ENCODE assay signal across 8 mouse cellular contexts in genomic region chr13:23552962-23553361, GRCm38 (mm10). TPM values are rescaled to one million over a fixed set of nuclear protein-coding genes. Genes with fewer than 3 reads are reported as not detected.
DNase-seq lines count a peak whose midpoint lies in the region; ATAC-seq and TF ChIP-seq lines count a peak whose summit lies in the region.

Gene Hist1h1d, plus strand, starts transcription at chr13:23553262.

- no peak within 1 kb of the TSS for H3K9ac ChIP-seq in intestine, embryonic 15.5 days
- no peak within 1 kb of the TSS for H3K9ac ChIP-seq in neural tube, embryonic 12.5 days

- H3K4me3 ChIP-seq in left cerebral cortex, adult 2 months = no peak within 1 kb of the TSS
- no peak within 1 kb of the TSS for H3K4me3 ChIP-seq in intestine, embryonic 15.5 days (replicated peaks)
- no peak within 1 kb of the TSS for H3K4me3 ChIP-seq in neural tube, embryonic 12.5 days

- no peak for DNase-seq in left cerebral cortex, adult 2 months (ENCODE audit: extremely low spot score in 1 of 2, low spot score in 2 of 2)
- DNase-seq in left cerebral cortex, postnatal 36 days (ENCODE audit: low spot score in 2 of 2) = no peak
- no peak for DNase-seq in kidney, postnatal 14 days
- no peak for DNase-seq in embryo, embryonic 9.5 days (ENCODE audit: extremely low spot score)
- DNase-seq in left cerebral cortex, adult 8-10 months (ENCODE audit: low spot score in 2 of 2) = no peak

- no peaks in the 10 kb centered on the region for H3K36me3 ChIP-seq in intestine, embryonic 15.5 days
- H3K36me3 ChIP-seq in neural tube, embryonic 12.5 days = no peaks in the 10 kb centered on the region

- H3K4me1 ChIP-seq in intestine, embryonic 15.5 days (replicated peaks) = peaks cover 3% of the 10 kb centered on the region
- peaks cover 12% of the 10 kb centered on the region; the same call in 1 of the 2 replicates for H3K4me1 ChIP-seq in neural tube, embryonic 12.5 days

- no peak for TF ChIP-seq CTCF in left cerebral cortex, adult 2 months (IDR thresholded peaks at IDR 0.05)

- H3K27me3 ChIP-seq in intestine, embryonic 15.5 days (replicated peaks) = no peaks in the 10 kb centered on the region
- no peaks in the 10 kb centered on the region for H3K27me3 ChIP-seq in neural tube, embryonic 12.5 days (replicated peaks)

- peak within 1 kb of the TSS; percentile 61; the same call in 1 of the 2 replicates for H3K4me2 ChIP-seq in intestine, embryonic 15.5 days (replicated peaks)
- H3K4me2 ChIP-seq in neural tube, embryonic 12.5 days (replicated peaks) = peak within 1 kb of the TSS; percentile 98; the same call in 1 of the 2 replicates

- H3K27ac ChIP-seq in left cerebral cortex, adult 2 months = peak within 1 kb of the TSS; percentile 70; the same call in 1 of the 2 replicates
- peak within 1 kb of the TSS; percentile 98 for H3K27ac ChIP-seq in intestine, embryonic 15.5 days
- H3K27ac ChIP-seq in neural tube, embryonic 12.5 days = no peak within 1 kb of the TSS; the same call in 1 of the 2 replicates

- no peak for ATAC-seq in erythroblast, adult 5-6 weeks (replicated peaks; ENCODE audit: low FRiP score, poor library complexity, severe bottlenecking)
- ATAC-seq in intestine, embryonic 15.5 days = no peak
- ATAC-seq in neural tube, embryonic 12.5 days (ENCODE audit: low FRiP score, low read depth) = no peak

- intact Hi-C loops in left cerebral cortex, adult 2 months (cut with DNase I) = no loop called here
- intact Hi-C loops in left cerebral cortex, postnatal 36 days (cut with DNase I) = no loop called here

- no peaks in the 10 kb centered on the region for H3K9me3 ChIP-seq in intestine, embryonic 15.5 days
- H3K9me3 ChIP-seq in neural tube, embryonic 12.5 days = no peaks in the 10 kb centered on the region

RNA-seq across cellular contexts. Expression of gene Hist1h1d, which starts in this region (rescaled TPM):
- total RNA-seq in left cerebral cortex, adult 2 months (2021) = 1 to 10 TPM; 3.5 TPM
- 1 to 10 TPM; 4.7 to 6.5 TPM for total RNA-seq in left cerebral cortex, postnatal 36 days (2021)
- 14.6 and 16.7 TPM in 2 replicates for total RNA-seq in erythroblast, adult 5-6 weeks (2015; ENCODE audit: low replicate concordance)
- total RNA-seq in erythroblast, adult 5-6 weeks (2017; ENCODE audit: low replicate concordance) = 170 and 238 TPM in 2 replicates
- polyA plus RNA-seq in intestine, embryonic 15.5 days (2015; fragmentation: Nextera tagmentation; extraction: Ambion mirVana) = 0.46 and 0.64 TPM in 2 replicates
- polyA plus RNA-seq in neural tube, embryonic 12.5 days (2016; fragmentation: Nextera tagmentation; extraction: Ambion mirVana) = 0.30 and 0.37 TPM in 2 replicates
- 1 to 10 TPM; 3.4 to 4.2 (median 3.5) TPM for total RNA-seq in left cerebral cortex, adult 8-10 months (2022)
